Mouse (Mus musculus) liver, adult 2 months (tissue): ENCODE results near the gene S100a3.

Experiments
- CTCF ChIP-seq: fragments of 200-500 bp; IDR thresholded peaks from 2 replicates; pipeline ENCODE4 v1.5.1; 2011; ENCODE audit warnings: low read depth, low read length, control low read depth
- POLR2A ChIP-seq: fragments of 200-500 bp; IDR thresholded peaks from 2 replicates; pipeline ENCODE4 v1.6.1; 2011; ENCODE audit warnings: low read length, control low read depth; ENCODE audit not compliant: insufficient read depth; ENCODE audit errors: extremely low read depth

DNA sequence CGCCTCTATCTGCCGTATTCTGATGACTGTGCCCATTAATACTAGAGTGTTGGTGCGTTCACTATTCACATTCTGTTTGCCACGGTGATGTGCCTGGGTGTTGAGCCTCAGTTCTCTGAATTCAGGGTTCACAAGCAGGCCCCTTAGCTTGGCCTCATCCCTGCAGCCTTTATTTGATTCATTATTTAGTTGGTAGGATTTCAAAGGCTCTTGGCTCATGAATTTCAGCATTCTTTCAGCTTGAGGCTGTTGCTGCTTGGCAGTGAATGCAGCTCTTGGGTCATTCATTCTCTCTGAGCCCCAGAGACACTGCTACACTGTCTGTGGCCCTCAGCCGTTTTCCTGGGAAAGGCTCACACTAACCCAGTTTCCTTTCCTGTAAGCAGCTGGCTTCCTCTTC is 4.4 kb upstream of the S100a3 start:
- TF ChIP-seq POLR2A, result no peak
- no peak for TF ChIP-seq CTCF
